Comparison of ENCODE assay signal across 8 mouse cellular contexts in the genomic region with DNA sequence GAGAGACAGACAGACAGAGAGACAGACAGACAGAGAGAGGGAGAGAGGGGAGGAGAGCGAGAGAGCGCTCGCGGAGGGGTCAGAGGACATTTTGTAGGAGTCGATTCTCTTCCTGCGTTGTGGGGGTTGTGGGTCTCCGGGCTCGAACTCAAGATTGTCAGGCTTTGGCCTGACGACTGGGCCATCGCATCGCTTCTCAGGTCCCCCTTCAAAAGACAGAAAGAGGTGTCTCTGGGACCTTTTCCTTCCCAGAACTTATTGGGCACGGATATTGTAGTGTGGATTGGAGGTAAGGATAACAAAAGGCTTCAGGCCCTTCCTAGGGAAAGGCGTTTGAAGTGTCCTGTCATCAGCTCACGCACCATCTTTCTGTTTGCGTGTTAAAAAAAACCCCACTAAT. TPM values are rescaled to one million over a fixed set of nuclear protein-coding genes. Genes with fewer than 3 reads are reported as not detected.
DNase-seq lines count a peak whose midpoint lies in the region; ATAC-seq and TF ChIP-seq lines count a peak whose summit lies in the region.

No protein-coding gene starts in this region.

- peaks cover 25% of the 10 kb centered on the region for H3K79me2 ChIP-seq in MEL (ENCODE audit: control insufficient read depth, insufficient read depth, low read length, poor library complexity)

- no peak for TF ChIP-seq EP300 in MEL (IDR thresholded peaks at IDR 0.05; ENCODE audit: low read depth in 1 of 2, low read length in 2 of 2)

- no peak for DNase-seq in heart, adult 9 months (ENCODE audit: low spot score in 2 of 2)
- DNase-seq in MEL (ENCODE audit: low read depth, low spot score), result peak; percentile 55
- peak; percentile 15 for DNase-seq in forebrain, embryonic 10.5 days (ENCODE audit: extremely low spot score, low spot score)
- no peak for DNase-seq in limb, embryonic 11.5 days (ENCODE audit: low spot score)
- no peak for DNase-seq in left cerebral cortex, postnatal 14 days (ENCODE audit: low spot score in 2 of 2)
- DNase-seq in left cerebral cortex, postnatal 10 days (ENCODE audit: extremely low spot score in 1 of 2, low spot score in 2 of 2), result no peak

- no peaks in the 10 kb centered on the region for H3K9me3 ChIP-seq in heart, embryonic 12.5 days (replicated peaks)
- H3K9me3 ChIP-seq in MEL (replicated peaks; ENCODE audit: insufficient read depth, low read length), result no peaks in the 10 kb centered on the region
- H3K9me3 ChIP-seq in forebrain, embryonic 10.5 days, result no peaks in the 10 kb centered on the region
- H3K9me3 ChIP-seq in limb, embryonic 11.5 days (ENCODE audit: control insufficient read depth, low read length), result no peaks in the 10 kb centered on the region
- no peaks in the 10 kb centered on the region for H3K9me3 ChIP-seq in neural tube, embryonic 13.5 days

- TF ChIP-seq RAD21 in MEL (IDR thresholded peaks at IDR 0.05; ENCODE audit: low read depth, low read length), result no peak

- 2% methylated on average over 15 of the region's 15 CpGs for WGBS in heart, embryonic 12.5 days
- WGBS in forebrain, embryonic 10.5 days, result 10% methylated on average over 15 of the region's 15 CpGs
- WGBS in limb, embryonic 11.5 days, result 6% methylated on average over 15 of the region's 15 CpGs
- WGBS in neural tube, embryonic 13.5 days, result 6% methylated on average over 15 of the region's 15 CpGs

- peaks cover 9% of the 10 kb centered on the region for H3K4me1 ChIP-seq in heart, embryonic 12.5 days (replicated peaks)
- H3K4me1 ChIP-seq in MEL (ENCODE audit: control insufficient read depth in 1 of 2, insufficient read depth in 2 of 2, low read length in 2 of 2), result peaks cover 2 to 4% of the 10 kb centered on the region in 2 experiments; a peak in 3 of 4 replicates
- H3K4me1 ChIP-seq in forebrain, embryonic 10.5 days, result peaks cover 21% of the 10 kb centered on the region
- peaks cover 6% of the 10 kb centered on the region for H3K4me1 ChIP-seq in limb, embryonic 11.5 days (ENCODE audit: control insufficient read depth, insufficient read depth, low read length)
- peaks cover 22% of the 10 kb centered on the region for H3K4me1 ChIP-seq in neural tube, embryonic 13.5 days (replicated peaks)

- peak overlapping the region; percentile 86 for H3K9ac ChIP-seq in heart, embryonic 12.5 days
- H3K9ac ChIP-seq in MEL (ENCODE audit: control insufficient read depth, low read depth, low read length, poor library complexity, severe bottlenecking), result peak overlapping the region; percentile 90
- peak overlapping the region; percentile 91 for H3K9ac ChIP-seq in limb, embryonic 11.5 days (ENCODE audit: low read length)
- peak overlapping the region; percentile 96 for H3K9ac ChIP-seq in neural tube, embryonic 13.5 days

- ATAC-seq in heart, embryonic 12.5 days (ENCODE audit: insufficient number of reproducible peaks, low FRiP score), result no peak
- ATAC-seq in limb, embryonic 11.5 days (ENCODE audit: insufficient number of reproducible peaks, low FRiP score, low TSS enrichment, low read depth), result no peak
- no peak for ATAC-seq in neural tube, embryonic 13.5 days (ENCODE audit: low read depth)

- peak overlapping the region; percentile 93 for H3K4me2 ChIP-seq in heart, embryonic 12.5 days
- peak overlapping the region; percentile 93 for H3K4me2 ChIP-seq in limb, embryonic 11.5 days (ENCODE audit: low read depth, severe bottlenecking)
- peak overlapping the region; percentile 93 for H3K4me2 ChIP-seq in neural tube, embryonic 13.5 days

- H3K4me3 ChIP-seq in heart, embryonic 12.5 days, result peak overlapping the region; percentile 74
- H3K4me3 ChIP-seq in MEL (ENCODE audit: control insufficient read depth in 1 of 2, insufficient read depth in 1 of 2, low read depth in 2 of 2, low read length in 2 of 2), result peak overlapping the region; percentile 60 to 71
- H3K4me3 ChIP-seq in forebrain, embryonic 10.5 days, result peak overlapping the region; percentile 74
- H3K4me3 ChIP-seq in limb, embryonic 11.5 days (ENCODE audit: low read depth, low read length), result peak overlapping the region; percentile 97
- peak overlapping the region; percentile 99 for H3K4me3 ChIP-seq in neural tube, embryonic 13.5 days

- intact Hi-C loops in left cerebral cortex, postnatal 14 days (cut with DNase I), result no loop called here
- intact Hi-C loops in left cerebral cortex, postnatal 10 days (cut with DNase I), result loop anchor here (5.0 kb wide), 1 partner anchor 47 kb away; no protein-coding TSS in a partner anchor

- no peak for TF ChIP-seq POLR2A in MEL (IDR thresholded peaks at IDR 0.05; ENCODE audit: control insufficient read depth in 1 of 2, insufficient read depth in 1 of 2, low read depth in 1 of 2, low read length in 2 of 2, poor library complexity in 1 of 2)

- H3K27ac ChIP-seq in heart, embryonic 12.5 days (ENCODE audit: poor library complexity, severe bottlenecking), result no peak overlapping the region
- peak overlapping the region; percentile 46 for H3K27ac ChIP-seq in MEL (ENCODE audit: control insufficient read depth, low read depth, low read length)
- H3K27ac ChIP-seq in forebrain, embryonic 10.5 days, result peak overlapping the region; percentile 94
- no peak overlapping the region; the same call in 1 of the 2 replicates for H3K27ac ChIP-seq in limb, embryonic 11.5 days (replicated peaks; ENCODE audit: low read depth, low read length)
- no peak overlapping the region for H3K27ac ChIP-seq in neural tube, embryonic 13.5 days (replicated peaks)

- peaks cover 30% of the 10 kb centered on the region for H3K36me3 ChIP-seq in heart, embryonic 12.5 days
- peaks cover 10 to 11% of the 10 kb centered on the region in 2 experiments for H3K36me3 ChIP-seq in MEL (ENCODE audit: control insufficient read depth in 1 of 2, insufficient read depth in 2 of 2, low read length in 2 of 2)
- peaks cover 36% of the 10 kb centered on the region for H3K36me3 ChIP-seq in forebrain, embryonic 10.5 days (replicated peaks)
- peaks cover 10% of the 10 kb centered on the region; the same call in 1 of the 2 replicates for H3K36me3 ChIP-seq in limb, embryonic 11.5 days (ENCODE audit: control insufficient read depth, insufficient read depth, low read length)
- peaks cover 34% of the 10 kb centered on the region for H3K36me3 ChIP-seq in neural tube, embryonic 13.5 days

- no peak for TF ChIP-seq CTCF in MEL (IDR thresholded peaks at IDR 0.05 in 2 of 3, conservative IDR thresholded peaks at IDR 0.05 in 1 of 3; ENCODE audit: control insufficient read depth in 1 of 3, insufficient read depth in 1 of 3, low read depth in 2 of 3, low read length in 3 of 3, poor library complexity in 1 of 3, severe bottlenecking in 1 of 3)

- H3K27me3 ChIP-seq in heart, embryonic 12.5 days (replicated peaks), result no peaks in the 10 kb centered on the region
- H3K27me3 ChIP-seq in MEL (ENCODE audit: control insufficient read depth in 1 of 2, insufficient read depth in 2 of 2, low read length in 2 of 2), result no peaks in the 10 kb centered on the region
- no peaks in the 10 kb centered on the region for H3K27me3 ChIP-seq in forebrain, embryonic 10.5 days (ENCODE audit: poor library complexity, severe bottlenecking)
- H3K27me3 ChIP-seq in limb, embryonic 11.5 days (ENCODE audit: control insufficient read depth, insufficient read depth, low read length), result no peaks in the 10 kb centered on the region
- H3K27me3 ChIP-seq in neural tube, embryonic 13.5 days, result no peaks in the 10 kb centered on the region

TF ChIP-seq in MEL, 35 proteins besides CTCF, POLR2A, EP300 and RAD21:
- TF ChIP-seq SIN3A (IDR thresholded peaks at IDR 0.05; ENCODE audit: low read length), result peak; percentile 28; the same call in 1 of the 2 replicates
- TF ChIP-seq POLR2AphosphoS5 (IDR thresholded peaks at IDR 0.05; ENCODE audit: borderline replicate concordance, low read depth, low read length), result no peak
- TF ChIP-seq MXI1 (IDR thresholded peaks at IDR 0.05; ENCODE audit: low read depth, low read length), result peak; percentile 47; the same call in 1 of the 2 replicates
- TF ChIP-seq MAFK (IDR thresholded peaks at IDR 0.05; ENCODE audit: borderline replicate concordance, low read depth, low read length), result no peak
- no peak for TF ChIP-seq USF1 (IDR thresholded peaks at IDR 0.05; ENCODE audit: low read depth, low read length)

RNA-seq across cellular contexts. Expression of a gene that starts 0.9 kb away (rescaled TPM):
- 20.8 and 22.7 TPM in 2 replicates for polyA plus RNA-seq in heart, embryonic 12.5 days (2016; fragmentation: Nextera tagmentation; extraction: Ambion mirVana)
- total RNA-seq in MEL (2012; rRNA removed), result 14.4 and 16.6 TPM in 2 replicates
- polyA plus RNA-seq in MEL (2012; ENCODE audit: insufficient read depth in 1 of 2, insufficient read length in 2 of 2, low read depth in 1 of 2, low replicate concordance in 2 of 2, missing spikeins in 1 of 2), result 10 to 100 TPM in 1 of 2 experiments, not detected in 1; 17.9 TPM
- polyA plus RNA-seq in forebrain, embryonic 10.5 days (2016; fragmentation: Nextera tagmentation; extraction: Ambion mirVana), result 28.6 and 29.4 TPM in 2 replicates
- 29.2 and 30.6 TPM in 2 replicates for polyA plus RNA-seq in limb, embryonic 11.5 days (2014; fragmentation: Nextera tagmentation; extraction: Ambion mirVana)
- polyA plus RNA-seq in neural tube, embryonic 13.5 days (2015; fragmentation: Nextera tagmentation; extraction: Ambion mirVana), result 11.5 and 12.8 TPM in 2 replicates
- total RNA-seq in left cerebral cortex, postnatal 14 days (2021), result 1 to 10 TPM; 5.9 to 7.8 TPM
- 1 to 10 TPM; 4.6 to 7.7 TPM for total RNA-seq in left cerebral cortex, postnatal 10 days (2021)

RNA-seq across cellular contexts. Expression of a gene that starts 1.1 kb away (rescaled TPM):
- polyA plus RNA-seq in heart, embryonic 12.5 days (2016; fragmentation: Nextera tagmentation; extraction: Ambion mirVana), result 37.7 and 41.7 TPM in 2 replicates
- total RNA-seq in MEL (2012; rRNA removed), result 45.7 and 51.7 TPM in 2 replicates
- 100 to 1,000 TPM; 121 to 303 TPM for polyA plus RNA-seq in MEL (2012; ENCODE audit: insufficient read depth in 1 of 2, insufficient read length in 2 of 2, low read depth in 1 of 2, low replicate concordance in 2 of 2, missing spikeins in 1 of 2)
- 48.9 and 51.6 TPM in 2 replicates for polyA plus RNA-seq in forebrain, embryonic 10.5 days (2016; fragmentation: Nextera tagmentation; extraction: Ambion mirVana)
- 51.7 and 54.1 TPM in 2 replicates for polyA plus RNA-seq in limb, embryonic 11.5 days (2014; fragmentation: Nextera tagmentation; extraction: Ambion mirVana)
- polyA plus RNA-seq in neural tube, embryonic 13.5 days (2015; fragmentation: Nextera tagmentation; extraction: Ambion mirVana), result 34.7 and 36.6 TPM in 2 replicates
- 10 to 100 TPM; 37.0 to 37.8 TPM for total RNA-seq in left cerebral cortex, postnatal 14 days (2021)
- total RNA-seq in left cerebral cortex, postnatal 10 days (2021), result 10 to 100 TPM; 29.1 to 31.2 TPM

Comparison
In these comparisons a context has a peak if more than half of its experiments do, and no peak if none do; other contexts are left out.
1. H3K27ac ChIP-seq: peak in MEL (single experiment) and forebrain, embryonic 10.5 days (single experiment); none in heart, embryonic 12.5 days (single experiment), limb, embryonic 11.5 days (single experiment) and neural tube, embryonic 13.5 days (single experiment).
2. DNase-seq: peak in MEL (single experiment) and forebrain, embryonic 10.5 days (single experiment); none in heart, adult 9 months (0 of 2), limb, embryonic 11.5 days (single experiment), left cerebral cortex, postnatal 14 days (0 of 2) and left cerebral cortex, postnatal 10 days (0 of 2).
3. Peak in every context shown above with its lines, with median percentiles within 50 percentile points of each other: H3K4me2 ChIP-seq, H3K4me3 ChIP-seq and H3K9ac ChIP-seq.